Mouse (Mus musculus) limb, embryonic 10.5 days (tissue): ENCODE results near the gene Smarcd1. TPM values are rescaled to one million over a fixed set of nuclear protein-coding genes. Genes with fewer than 3 reads are reported as not detected.

Experiments used
- DNase-seq: peaks from one replicate; pipeline ENCODE4 v3.0.0-alpha.2; 2017; ENCODE audit warnings: low spot score
- H3K27ac ChIP-seq: fragments of 300-500 bp; sonication (generic); 2 replicates; pipeline ENCODE4 v1.5.1; 2016; ENCODE audit warnings: mild to moderate bottlenecking
- H3K27me3 ChIP-seq: fragments of 300-500 bp; sonication (generic); 2 replicates; pipeline ENCODE4 v1.6.1; 2016; ENCODE audit warnings: low read depth, mild to moderate bottlenecking; ENCODE audit not compliant: poor library complexity, severe bottlenecking
- H3K36me3 ChIP-seq: fragments of 300-500 bp; sonication (generic); 2 replicates; pipeline ENCODE4 v1.6.1; 2016; ENCODE audit warnings: mild to moderate bottlenecking, moderate library complexity
- H3K4me1 ChIP-seq: fragments of 300-500 bp; sonication (generic); 2 replicates; pipeline ENCODE4 v1.6.1; 2016
- H3K4me3 ChIP-seq: fragments of 300-500 bp; sonication (generic); 2 replicates; pipeline ENCODE4 v1.5.1; 2016; ENCODE audit warnings: mild to moderate bottlenecking, moderate library complexity
- H3K9me3 ChIP-seq: fragments of 300-500 bp; sonication (generic); replicated peaks from 2 replicates; pipeline ENCODE4 v1.6.1; 2016; ENCODE audit warnings: mild to moderate bottlenecking
- WGBS: fragments of 180-500 bp; shearing (Covaris S2); methylation state at CpG from one replicate; pipeline ENCODE4 v1.1.7; 2016; 5-methylcytosine and 5-hydroxymethylcytosine counted together
- polyA plus RNA-seq: library from polyadenylated mRNA; unstranded; fragments of >200 nt; fragmentation: Nextera tagmentation; extraction: Ambion mirVana; gene quantifications from 2 replicates; pipeline ENCODE4 v1.2.1, GENCODE M21; 2016

The Smarcd1 gene
- polyA plus RNA-seq, 1 experiment from 2014 or later: 85.8 TPM

- peaks cover 90% of the 10 kb centered on the region for H3K36me3 ChIP-seq
- 91% methylated on average over 3 of the region's 3 CpGs for WGBS
Measured at GRCm38 (mm10) chr15:99731678-99732077, 29.7 kb downstream of the Smarcd1 start.

GRCm38 (mm10) chr15:99733186-99733585, 31.3 kb downstream of the Smarcd1 start:
- H3K4me3 ChIP-seq: no peak overlapping the region
- H3K27ac ChIP-seq: no peak overlapping the region
- H3K36me3 ChIP-seq: peaks cover 96% of the 10 kb centered on the region
- 93% methylated on average over 5 of the region's 5 CpGs for WGBS
- no peak for DNase-seq
- no peaks in the 10 kb centered on the region for H3K27me3 ChIP-seq
- no peaks in the 10 kb centered on the region for H3K4me1 ChIP-seq
- no peaks in the 10 kb centered on the region; the same call in 1 of the 2 replicates for H3K9me3 ChIP-seq

More at GRCm38 (mm10) chr15:99731678-99732077, 29.7 kb downstream of the Smarcd1 start:
- Histone ChIP-seq H3K27me3 (no peaks in the 10 kb centered on the region), H3K4me3 (no peak overlapping the region), H3K4me1 (peaks cover 1% of the 10 kb centered on the region; the same call in 1 of the 2 replicates), H3K9me3 (no peaks in the 10 kb centered on the region; the same call in 1 of the 2 replicates), H3K27ac (no peak overlapping the region)
- no peak for DNase-seq

- Histone ChIP-seq H3K27ac (no peak overlapping the region), H3K9me3 (no peaks in the 10 kb centered on the region), H3K27me3 (no peaks in the 10 kb centered on the region), H3K4me1 (no peaks in the 10 kb centered on the region), H3K4me3 (no peak overlapping the region), H3K36me3 (peaks cover 98% of the 10 kb centered on the region)
- no peak for DNase-seq
- WGBS: 87% methylated on average over 2 of the region's 2 CpGs
Measured at GRCm38 (mm10) chr15:99735631-99736030, 33.7 kb downstream of the Smarcd1 start.

GRCm38 (mm10) chr15:99736675-99737074, 34.7 kb downstream of the Smarcd1 start:
- WGBS: 95% methylated on average over 11 of the region's 11 CpGs
- DNase-seq: no peak

GRCm38 (mm10) chr15:99740229-99740628, 38.3 kb downstream of the Smarcd1 start:
- H3K9me3 ChIP-seq: no peaks in the 10 kb centered on the region
- no peak overlapping the region for H3K27ac ChIP-seq
- H3K36me3 ChIP-seq: peaks cover 99% of the 10 kb centered on the region
- no peaks in the 10 kb centered on the region for H3K4me1 ChIP-seq
- no peaks in the 10 kb centered on the region for H3K27me3 ChIP-seq
- no peak overlapping the region for H3K4me3 ChIP-seq
- 95% methylated on average over 4 of the region's 4 CpGs for WGBS
- DNase-seq: no peak

More at GRCm38 (mm10) chr15:99736675-99737074, 34.7 kb downstream of the Smarcd1 start:
- Histone ChIP-seq H3K27ac (no peak overlapping the region), H3K36me3 (peaks cover 100% of the 10 kb centered on the region), H3K4me3 (no peak overlapping the region), H3K9me3 (no peaks in the 10 kb centered on the region), H3K4me1 (no peaks in the 10 kb centered on the region), H3K27me3 (no peaks in the 10 kb centered on the region)

- 79% methylated on average over 3 of the region's 3 CpGs for WGBS
- Histone ChIP-seq H3K36me3 (peaks cover 27% of the 10 kb centered on the region), H3K27ac (no peak overlapping the region), H3K4me3 (no peak overlapping the region), H3K4me1 (no peaks in the 10 kb centered on the region), H3K9me3 (no peaks in the 10 kb centered on the region), H3K27me3 (no peaks in the 10 kb centered on the region)
- DNase-seq: no peak
Measured at GRCm38 (mm10) chr15:99754204-99754603, 52.3 kb downstream of the Smarcd1 start.

Other genes starting within 250 kb of the Smarcd1 start
- 16.3 and 17.4 TPM in 2 replicates for gene Nckap5l, start 244.4 kb upstream of the Smarcd1 start, polyA plus RNA-seq
- 15.9 and 19.4 TPM in 2 replicates for gene Bcdin3d, start 227.4 kb upstream of the Smarcd1 start, polyA plus RNA-seq
- 0.26 TPM in 1 of 2 replicates, not detected in the other for gene Faim2, start 174.0 kb upstream of the Smarcd1 start, polyA plus RNA-seq
- not detected in 2 replicates for gene Aqp2, start 123.1 kb upstream of the Smarcd1 start, polyA plus RNA-seq
- gene Aqp5, start 111.3 kb upstream of the Smarcd1 start, polyA plus RNA-seq: not detected in 2 replicates
- not detected in 2 replicates for gene Aqp6, start 100.7 kb upstream of the Smarcd1 start, polyA plus RNA-seq
- 128 and 138 TPM in 2 replicates for gene Racgap1, start 50.5 kb upstream of the Smarcd1 start, polyA plus RNA-seq
- gene Asic1, start 31.8 kb upstream of the Smarcd1 start, polyA plus RNA-seq: 1.1 TPM in 2 replicates
- not detected in 2 replicates for gene Gm17349, start 3.4 kb downstream of the Smarcd1 start, polyA plus RNA-seq
- 0.29 and 0.59 TPM in 2 replicates for gene Gpd1, start 15.4 kb downstream of the Smarcd1 start, polyA plus RNA-seq
- gene Cox14, start 23.5 kb downstream of the Smarcd1 start, polyA plus RNA-seq: 113 and 127 TPM in 2 replicates
- gene Cers5, start 70.8 kb downstream of the Smarcd1 start, polyA plus RNA-seq: 68.2 and 75.6 TPM in 2 replicates
- gene Lima1, start 173.3 kb downstream of the Smarcd1 start, polyA plus RNA-seq: 56.8 and 70.8 TPM in 2 replicates